ENCODE assay signal across 8 mouse cellular contexts in the genomic region with DNA sequence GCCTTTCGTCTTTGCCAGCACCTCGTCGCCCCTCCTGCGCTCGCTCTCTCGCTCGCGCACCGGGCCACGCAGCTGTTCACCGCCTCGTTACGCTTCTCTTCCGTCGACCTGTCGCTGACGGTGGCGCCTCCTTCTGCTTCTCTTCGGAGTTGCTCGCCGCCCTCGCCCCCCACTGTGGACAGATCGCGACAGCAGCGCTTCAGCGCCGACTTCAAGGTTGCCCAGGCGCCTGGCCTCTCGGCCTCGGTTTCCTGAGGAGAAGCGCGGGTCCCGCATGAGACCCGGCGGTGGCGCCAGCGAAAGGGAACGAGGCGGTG. TPM values are rescaled to one million over a fixed set of nuclear protein-coding genes. Genes with fewer than 3 reads are reported as not detected.
DNase-seq lines count a peak whose midpoint lies in the region; ATAC-seq and TF ChIP-seq lines count a peak whose summit lies in the region.

No protein-coding gene starts in this region.

- H3K27ac ChIP-seq in thymus, adult 2 months (ENCODE audit: control insufficient read depth, insufficient read depth, low read length): peak overlapping the region; percentile 70
- peak overlapping the region; percentile 92 for H3K27ac ChIP-seq in liver, embryonic 12.5 days

- no peak for TF ChIP-seq POLR2A in thymus, adult 2 months (IDR thresholded peaks at IDR 0.05; ENCODE audit: control insufficient read depth, extremely low read depth, insufficient read depth, low read length, poor library complexity)

- H3K9me3 ChIP-seq in liver, embryonic 12.5 days (replicated peaks): no peaks in the 10 kb centered on the region

- H3K27me3 ChIP-seq in thymus, adult 2 months (ENCODE audit: control insufficient read depth, insufficient read depth, low read length): no peaks in the 10 kb centered on the region
- no peaks in the 10 kb centered on the region for H3K27me3 ChIP-seq in liver, embryonic 12.5 days (replicated peaks)

- H3K4me3 ChIP-seq in thymus, adult 2 months (ENCODE audit: control insufficient read depth, insufficient read depth, low read length): peak overlapping the region; percentile 59
- H3K4me3 ChIP-seq in liver, embryonic 12.5 days: peak overlapping the region; percentile 72

- no peaks in the 10 kb centered on the region for H3K36me3 ChIP-seq in thymus, adult 2 months (ENCODE audit: control insufficient read depth, insufficient read depth, low read length)
- H3K36me3 ChIP-seq in liver, embryonic 12.5 days: no peaks in the 10 kb centered on the region

- 0 out of 2 replicates have a peak, but pooled peaks have one; percentile 54 for TF ChIP-seq CTCF in thymus, adult 2 months (IDR thresholded peaks at IDR 0.05; ENCODE audit: borderline replicate concordance, control insufficient read depth, extremely low read depth, insufficient read depth, low read length, poor library complexity)

- peak overlapping the region; percentile 98 for H3K9ac ChIP-seq in liver, embryonic 12.5 days

- peak; percentile 94 for DNase-seq in cerebellum, postnatal 10 days
- peak; percentile 87 for DNase-seq in thymus, adult 2 months
- no peak for DNase-seq in thymus, postnatal 0 days (ENCODE audit: low spot score)
- DNase-seq in thymus, postnatal 36 days: peak; percentile 87 to 88
- DNase-seq in left cerebral cortex, adult 11 months (ENCODE audit: low spot score): no peak
- DNase-seq in urinary bladder, postnatal 25 days (ENCODE audit: low spot score): no peak

- ATAC-seq in cerebellum, adult (ENCODE audit: insufficient number of reproducible peaks, low FRiP score, low TSS enrichment): no peak
- peak; percentile 67 for ATAC-seq in liver, embryonic 12.5 days

- no peaks in the 10 kb centered on the region for H3K4me1 ChIP-seq in thymus, adult 2 months (replicated peaks; ENCODE audit: control insufficient read depth, insufficient read depth, low read length)
- peaks cover 15% of the 10 kb centered on the region for H3K4me1 ChIP-seq in liver, embryonic 12.5 days

- under 1% methylated on average over 39 of the region's 39 CpGs for WGBS in thymus, adult 2 months
- WGBS in liver, embryonic 12.5 days (ENCODE audit: insufficient replicate concordance): under 1% methylated on average over 39 of the region's 39 CpGs

- H3K4me2 ChIP-seq in liver, embryonic 12.5 days: peak overlapping the region; percentile 77

RNA-seq across cellular contexts. Expression of a gene that starts 0.3 kb away (rescaled TPM):
- 100 and 134 TPM in 2 replicates for polyA plus RNA-seq in thymus, adult 2 months (2012; rRNA removed)
- 147 and 154 TPM in 2 replicates for polyA plus RNA-seq in thymus, postnatal 0 days (2015; fragmentation: Nextera tagmentation; extraction: Ambion mirVana)
- 88.5 and 92.6 TPM in 2 replicates for polyA plus RNA-seq in liver, embryonic 12.5 days (2016; fragmentation: Nextera tagmentation; extraction: Ambion mirVana)

Comparison
In these comparisons a context has a peak if more than half of its experiments do, and no peak if none do; other contexts are left out.
1. DNase-seq: peak in cerebellum, postnatal 10 days (2 of 2), thymus, adult 2 months (single experiment) and thymus, postnatal 36 days (2 of 2); none in thymus, postnatal 0 days (single experiment), left cerebral cortex, adult 11 months (single experiment) and urinary bladder, postnatal 25 days (single experiment).